7 mouse cellular contexts compared by ENCODE assay signal in genomic region chr5:144014551-144015311, GRCm38 (mm10). TPM values are rescaled to one million over a fixed set of nuclear protein-coding genes. Genes with fewer than 3 reads are reported as not detected.
DNase-seq lines count a peak whose midpoint lies in the region; ATAC-seq lines count a peak whose summit lies in the region.

Gene Ccz1, minus strand, starts transcription at chr5:144014877.

- no peaks in the 10 kb centered on the region for H3K27me3 ChIP-seq in intestine, embryonic 16.5 days (replicated peaks; ENCODE audit: control insufficient read depth, insufficient read depth, low read length)
- H3K27me3 ChIP-seq in midbrain, embryonic 11.5 days (ENCODE audit: control insufficient read depth, insufficient read depth, low read length) = no peaks in the 10 kb centered on the region

- no peaks in the 10 kb centered on the region for H3K9me3 ChIP-seq in intestine, embryonic 16.5 days (ENCODE audit: control insufficient read depth, low read length)
- no peaks in the 10 kb centered on the region for H3K9me3 ChIP-seq in midbrain, embryonic 11.5 days (ENCODE audit: control insufficient read depth, low read length)

- H3K36me3 ChIP-seq in intestine, embryonic 16.5 days (ENCODE audit: control insufficient read depth, insufficient read depth, low read length) = no peaks in the 10 kb centered on the region; the same call in 1 of the 2 replicates
- peaks cover 13% of the 10 kb centered on the region; the same call in 1 of the 2 replicates for H3K36me3 ChIP-seq in midbrain, embryonic 11.5 days (ENCODE audit: control insufficient read depth, insufficient read depth, low read length)

- H3K4me1 ChIP-seq in intestine, embryonic 16.5 days (ENCODE audit: control insufficient read depth, insufficient read depth, low read length) = no peaks in the 10 kb centered on the region
- H3K4me1 ChIP-seq in midbrain, embryonic 11.5 days (ENCODE audit: control insufficient read depth, insufficient read depth, low read length) = no peaks in the 10 kb centered on the region

- peak; percentile 70 for DNase-seq in adrenal gland, adult 8-10 months
- peak; percentile 86 for DNase-seq in embryo, embryonic 9.5 days (ENCODE audit: extremely low spot score)
- peak; percentile 48 to 72 for DNase-seq in gastrocnemius, postnatal 4 days (ENCODE audit: low spot score in 2 of 2)
- peak; percentile 75 to 81 for DNase-seq in left cerebral cortex, postnatal 36 days (ENCODE audit: low spot score in 2 of 2)
- DNase-seq in midbrain, embryonic 11.5 days (ENCODE audit: low spot score, missing footprints) = peak; percentile 97
- peak; percentile 73 for DNase-seq in skeletal muscle tissue, adult 2 months (ENCODE audit: low read depth, low spot score)

- intact Hi-C loops in left cerebral cortex, postnatal 36 days (cut with DNase I) = no loop called here

- peak within 1 kb of the TSS; percentile 43 for H3K4me2 ChIP-seq in intestine, embryonic 16.5 days (ENCODE audit: low read depth, low read length)
- H3K4me2 ChIP-seq in midbrain, embryonic 11.5 days = peak within 1 kb of the TSS; percentile 49

- peak within 1 kb of the TSS; percentile 96 for H3K9ac ChIP-seq in intestine, embryonic 16.5 days (ENCODE audit: low read depth, low read length)
- H3K9ac ChIP-seq in midbrain, embryonic 11.5 days (ENCODE audit: low read length) = peak within 1 kb of the TSS; percentile 91

- H3K27ac ChIP-seq in intestine, embryonic 16.5 days (ENCODE audit: low read length) = peak within 1 kb of the TSS; percentile 83
- peak within 1 kb of the TSS; percentile 70 for H3K27ac ChIP-seq in midbrain, embryonic 11.5 days (ENCODE audit: low read depth, low read length)

- ATAC-seq in intestine, embryonic 16.5 days = peak; percentile 99
- ATAC-seq in midbrain, embryonic 11.5 days (ENCODE audit: low FRiP score) = peak; percentile 99

- 2% methylated on average over 47 of the region's 47 CpGs for WGBS in intestine, embryonic 16.5 days
- WGBS in midbrain, embryonic 11.5 days = 3% methylated on average over 47 of the region's 47 CpGs

- H3K4me3 ChIP-seq in intestine, embryonic 16.5 days (ENCODE audit: low read length) = peak within 1 kb of the TSS; percentile 95
- H3K4me3 ChIP-seq in midbrain, embryonic 11.5 days (ENCODE audit: low read depth, low read length) = peak within 1 kb of the TSS; percentile 92

RNA-seq across cellular contexts. Expression of gene Ccz1, which starts in this region (rescaled TPM):
- total RNA-seq in adrenal gland, adult 8-10 months (2022) = 10 to 100 TPM; 56.5 to 60.7 (median 60.2) TPM
- total RNA-seq in gastrocnemius, postnatal 4 days (2021) = 10 to 100 TPM; 40.8 to 43.7 TPM
- polyA plus RNA-seq in intestine, embryonic 16.5 days (2015; fragmentation: Nextera tagmentation; extraction: Ambion mirVana) = 74.2 and 76.7 TPM in 2 replicates
- total RNA-seq in left cerebral cortex, postnatal 36 days (2021) = 10 to 100 TPM; 43.0 to 45.0 TPM
- polyA plus RNA-seq in midbrain, embryonic 11.5 days (2014; fragmentation: Nextera tagmentation; extraction: Ambion mirVana) = 125 and 131 TPM in 2 replicates

Comparison
In these comparisons a context has a peak if more than half of its experiments do, and no peak if none do; other contexts are left out.
1. Peak in every context shown above with its lines: DNase-seq, ATAC-seq, H3K4me3 ChIP-seq and H3K27ac ChIP-seq.